Mouse (Mus musculus) central nervous system, embryonic 11.5 days (tissue): ENCODE results near the gene Hnrnph3. TPM values are rescaled to one million over a fixed set of nuclear protein-coding genes. Genes with fewer than 3 reads are reported as not detected.

ENCODE experiments used
- polyA plus RNA-seq: library from polyadenylated mRNA; depleted of rRNA; stranded (reverse); fragments of >200 nt; gene quantifications from 2 replicates; pipeline ENCODE4 v1.2.3, GENCODE M21; 2012; rRNA removed

Hnrnph3 gene
- 217 and 220 TPM in 2 replicates for polyA plus RNA-seq

GRCm38 (mm10) chr10:63023749-63024579 lies at the start of gene Hnrnph3, which contains the start of gene Pbld2:
Hnrnph3 (minus strand) TSS chr10:63024217.
Pbld2 (plus strand) TSS chr10:63024315.

GRCm38 (mm10) chr10:63059862-63060261 lies 35.8 kb upstream of the Hnrnph3 start, which contains the start of gene Pbld1:
Pbld1 (plus strand) TSS chr10:63060162.

GRCm38 (mm10) chr10:62980039-62980954 lies 43.7 kb downstream of the Hnrnph3 start, which contains the start of gene Rufy2:
Rufy2 (plus strand) TSS chr10:62980223.

Other genes with a start within 250 kb of the Hnrnph3 start
- gene Ccar1, start 231.9 kb downstream of the Hnrnph3 start, polyA plus RNA-seq, result 124 and 153 TPM in 2 replicates
- gene Tet1, start 115.2 kb downstream of the Hnrnph3 start, polyA plus RNA-seq, result 4.4 and 7.0 TPM in 2 replicates
- gene Slc25a16, start 103.6 kb downstream of the Hnrnph3 start, polyA plus RNA-seq, result 11.2 and 12.7 TPM in 2 replicates
- 36.1 and 36.9 TPM in 2 replicates for gene Dna2, start 77.2 kb downstream of the Hnrnph3 start, polyA plus RNA-seq
- 21.2 and 22.4 TPM in 2 replicates for gene Rufy2, start 44.0 kb downstream of the Hnrnph3 start, polyA plus RNA-seq
- 2.2 and 2.5 TPM in 2 replicates for gene Pbld2, start 98 bp upstream of the Hnrnph3 start, polyA plus RNA-seq
- 0.71 and 0.72 TPM in 2 replicates for gene Pbld1, start 35.9 kb upstream of the Hnrnph3 start, polyA plus RNA-seq
- 0.62 and 0.67 TPM in 2 replicates for gene Atoh7, start 75.4 kb upstream of the Hnrnph3 start, polyA plus RNA-seq
- gene Mypn, start 179.7 kb upstream of the Hnrnph3 start, polyA plus RNA-seq, result 0.06 and 0.70 TPM in 2 replicates
- gene Herc4, start 219.6 kb upstream of the Hnrnph3 start, polyA plus RNA-seq, result 43.5 and 48.8 TPM in 2 replicates